Mouse (Mus musculus) erythroblast, embryonic 14.5 days (primary cell): Measurements from ENCODE around the gene Ccdc51.

Experiments
- GATA1 ChIP-seq: IDR thresholded peaks from 2 replicates; pipeline ENCODE4 v1.6.1; 2012; ENCODE audit warnings: low read length, inconsistent platforms, mixed read lengths
- TAL1 ChIP-seq: IDR thresholded peaks from 3 replicates; pipeline ENCODE4 v1.6.1; 2012; ENCODE audit warnings: low read length, inconsistent platforms, mixed read lengths

DNA sequence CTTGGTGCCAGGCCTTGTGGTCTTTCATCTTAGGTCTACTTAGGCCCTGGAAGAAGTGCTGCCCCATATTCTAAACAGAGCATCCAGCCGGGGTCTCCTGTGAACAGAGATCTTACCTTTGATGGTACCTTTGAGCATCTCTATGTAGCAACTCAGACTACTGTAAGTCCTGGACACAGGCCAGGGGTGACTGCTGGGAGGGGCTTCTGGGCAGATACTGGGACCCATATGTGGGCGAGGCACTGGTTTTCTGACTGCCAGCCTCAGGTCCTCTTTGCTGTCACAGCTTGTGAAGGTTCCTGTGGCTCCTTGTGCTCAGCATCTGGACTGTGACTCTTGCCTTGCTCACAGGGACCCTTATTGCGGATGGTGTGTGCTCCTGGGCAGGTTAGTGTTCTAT lies 20.2 kb downstream of the Ccdc51 start:
- TF ChIP-seq TAL1 = no peak
- no peak for TF ChIP-seq GATA1
